Mouse (Mus musculus) CH12.LX (cell line): Measurements from ENCODE around the gene Sfswap. TPM values are rescaled to one million over a fixed set of nuclear protein-coding genes. Genes with fewer than 3 reads are reported as not detected.

ENCODE experiments used
- DNase-seq: peaks from one replicate; pipeline ENCODE4 v3.0.0-alpha.2; 2013; ENCODE audit errors: extremely low read depth
- H3K27ac ChIP-seq: 2 replicates; pipeline ENCODE4 v1.5.1; 2012; ENCODE audit warnings: low read depth, mild to moderate bottlenecking, control low read depth, moderate library complexity; ENCODE audit not compliant: insufficient read depth
- H3K27me3 ChIP-seq: replicated peaks from 2 replicates; pipeline ENCODE3; 2012; ENCODE audit warnings: inconsistent platforms
- H3K36me3 ChIP-seq, 2 experiments: replicated peaks in 1 of 2; 2 replicates each; pipeline versions ENCODE3 to v1.6.1; 2012; ENCODE audit warnings: inconsistent platforms in 1 of 2, low read length in 1 of 2, mild to moderate bottlenecking in 1 of 2, mixed read lengths in 1 of 2, moderate library complexity in 1 of 2; ENCODE audit not compliant: control insufficient read depth in 1 of 2, insufficient read depth in 1 of 2
- H3K4me1 ChIP-seq, 2 experiments: 2 replicates each; pipeline ENCODE4 v1.6.1; 2012; ENCODE audit warnings: inconsistent platforms in 1 of 2, moderate library complexity in 1 of 2; ENCODE audit not compliant: insufficient read depth in 2 of 2, control insufficient read depth in 1 of 2
- H3K4me2 ChIP-seq: 2 replicates; pipeline ENCODE4 v1.6.1; 2012; ENCODE audit warnings: low read depth, mild to moderate bottlenecking, control low read depth; ENCODE audit not compliant: poor library complexity, insufficient read depth, severe bottlenecking
- H3K4me3 ChIP-seq, 3 experiments: fragments of 150-350 bp in 1 of 3; sonication (generic) in 1 of 3; replicated peaks in 1 of 3; 2 replicates each; pipeline versions ENCODE3 to v1.5.1; 2011 to 2012; ENCODE audit warnings: low read depth in 2 of 3, low read length in 2 of 3, mild to moderate bottlenecking in 2 of 3, moderate library complexity in 2 of 3, control low read depth in 1 of 3, improper control_type of control experiment in 1 of 3, inconsistent platforms in 1 of 3, mixed read lengths in 1 of 3; ENCODE audit not compliant: poor library complexity in 1 of 3
- H3K79me2 ChIP-seq: replicated peaks from 2 replicates; pipeline ENCODE4 v1.6.1; 2012; ENCODE audit warnings: mild to moderate bottlenecking, moderate library complexity; ENCODE audit not compliant: control insufficient read depth, poor library complexity, insufficient read depth, severe bottlenecking; ENCODE audit errors: extremely low read depth
- H3K9ac ChIP-seq: 2 replicates; pipeline ENCODE4 v1.6.1; 2012; ENCODE audit warnings: low read depth, mild to moderate bottlenecking, control low read depth, moderate library complexity; ENCODE audit not compliant: insufficient read depth
- H3K9me3 ChIP-seq: replicated peaks from 2 replicates; pipeline ENCODE3; 2012; ENCODE audit warnings: low read length, inconsistent platforms, mixed read lengths
- BHLHE40 ChIP-seq: IDR thresholded peaks from 2 replicates; pipeline ENCODE4 v1.6.1; 2011; ENCODE audit warnings: mild to moderate bottlenecking, low read depth, low read length, improper control_type of control experiment
- CHD2 ChIP-seq: IDR thresholded peaks from 2 replicates; pipeline ENCODE4 v1.6.1; 2011; ENCODE audit warnings: low read length, improper control_type of control experiment
- CTCF ChIP-seq, 2 experiments: IDR thresholded peaks in 1 of 2; conservative IDR thresholded peaks in 1 of 2; 2 replicates each; pipeline ENCODE4 v1.5.1; 2011 to 2012; ENCODE audit warnings: low read depth in 2 of 2, low read length in 2 of 2, improper control_type of control experiment in 1 of 2, inconsistent platforms in 1 of 2, mild to moderate bottlenecking in 1 of 2, moderate library complexity in 1 of 2
- ELF1 ChIP-seq: IDR thresholded peaks from 2 replicates; pipeline ENCODE4 v1.6.1; 2014; ENCODE audit warnings: low read depth, mild to moderate bottlenecking, inconsistent platforms, low read length, improper control_type of control experiment
- GABPA ChIP-seq: IDR thresholded peaks from 2 replicates; pipeline ENCODE4 v1.6.1; 2012; ENCODE audit warnings: low read depth, low read length, improper control_type of control experiment, inconsistent platforms; ENCODE audit not compliant: insufficient replicate concordance
- HCFC1 ChIP-seq: IDR thresholded peaks from 2 replicates; pipeline ENCODE4 v1.6.1; 2012; ENCODE audit warnings: low read depth, mild to moderate bottlenecking, inconsistent platforms, low read length, improper control_type of control experiment
- IRF4 ChIP-seq: IDR thresholded peaks from 2 replicates; pipeline ENCODE4 v1.6.1; 2014; ENCODE audit warnings: low read depth, mild to moderate bottlenecking, inconsistent platforms, low read length, improper control_type of control experiment
- MAFK ChIP-seq: IDR thresholded peaks from 2 replicates; pipeline ENCODE4 v1.6.1; 2011; ENCODE audit warnings: low read length, improper control_type of control experiment; ENCODE audit not compliant: insufficient replicate concordance
- MAX ChIP-seq: IDR thresholded peaks from 2 replicates; pipeline ENCODE4 v1.6.1; 2011; ENCODE audit warnings: low read length, improper control_type of control experiment
- MAZ ChIP-seq: IDR thresholded peaks from 2 replicates; pipeline ENCODE4 v1.6.1; 2012; ENCODE audit warnings: low read depth, mild to moderate bottlenecking, inconsistent platforms, low read length, improper control_type of control experiment, moderate library complexity
- NRF1 ChIP-seq: IDR thresholded peaks from 2 replicates; pipeline ENCODE4 v1.6.1; 2014; ENCODE audit warnings: low read depth, mild to moderate bottlenecking, inconsistent platforms, low read length, improper control_type of control experiment, moderate library complexity
- POLR2A ChIP-seq: IDR thresholded peaks from 2 replicates; pipeline ENCODE4 v1.6.1; 2011; ENCODE audit warnings: low read depth, mild to moderate bottlenecking, improper control_type of control experiment, low read length
- RAD21 ChIP-seq: IDR thresholded peaks from 2 replicates; pipeline ENCODE4 v1.6.1; 2011; ENCODE audit warnings: low read depth, mild to moderate bottlenecking, low read length, improper control_type of control experiment, moderate library complexity
- RCOR1 ChIP-seq: conservative IDR thresholded peaks from 2 replicates; pipeline ENCODE4 v1.6.1; 2012; ENCODE audit warnings: low read depth, mild to moderate bottlenecking, inconsistent platforms, low read length, improper control_type of control experiment
- SIN3A ChIP-seq: IDR thresholded peaks from 2 replicates; pipeline ENCODE4 v1.6.1; 2012; ENCODE audit warnings: low read length, improper control_type of control experiment, inconsistent platforms
- SMC3 ChIP-seq: IDR thresholded peaks from 2 replicates; pipeline ENCODE4 v1.6.1; 2011; ENCODE audit warnings: low read depth, low read length, improper control_type of control experiment
- TBP ChIP-seq: conservative IDR thresholded peaks from 2 replicates; pipeline ENCODE4 v1.6.1; 2011; ENCODE audit warnings: low read depth, low read length, improper control_type of control experiment
- TCF12 ChIP-seq: IDR thresholded peaks from 2 replicates; pipeline ENCODE4 v1.6.1; 2014; ENCODE audit warnings: low read depth, mild to moderate bottlenecking, inconsistent platforms, low read length, improper control_type of control experiment
- USF2 ChIP-seq: conservative IDR thresholded peaks from 2 replicates; pipeline ENCODE4 v1.6.1; 2011; ENCODE audit warnings: low read depth, low read length, improper control_type of control experiment
- ZKSCAN1 ChIP-seq: IDR thresholded peaks from 2 replicates; pipeline ENCODE4 v1.6.1; 2012; ENCODE audit warnings: low read depth, inconsistent platforms, low read length, improper control_type of control experiment, borderline replicate concordance
- ZNF384 ChIP-seq: IDR thresholded peaks from 2 replicates; pipeline ENCODE4 v1.6.1; 2012; ENCODE audit warnings: low read depth, low read length, improper control_type of control experiment, inconsistent platforms
- dilution Hi-C: fragments of 300-500 bp; cut with MboI; formaldehyde crosslinking; loops from 2 replicates; pipeline ENCODE4 v1.14.3; 2020; ENCODE audit warnings: low sequenced_read_pairs; ENCODE audit not compliant: extremely low pct_unique_long_range_greater_than_20kb, extremely low pct_ligation_motif_present
- in situ Hi-C: fragments of 300-500 bp; cut with MboI; formaldehyde crosslinking; loops from 3 replicates; pipeline ENCODE4 v1.14.3; 2019; ENCODE audit warnings: low sequenced_read_pairs, low pct_ligation_motif_present, low pct_unique_long_range_greater_than_20kb, mixed read lengths
- polyA plus RNA-seq: library from polyadenylated mRNA; unstranded; fragments of >175 nt; gene quantifications from 2 replicates; pipeline ENCODE4 v1.2.1, GENCODE M21; 2012; ENCODE audit warnings: low read depth; ENCODE audit not compliant: insufficient read length
- total RNA-seq, 2 experiments: library from RNA; depleted of rRNA; stranded (reverse); fragments of 300-350 nt in 1 of 2; fragments of >200 nt in 1 of 2; gene quantifications; 2 replicates each; pipeline ENCODE4 v1.2.3; 2012 to 2014

Sfswap gene
- total and polyA plus RNA-seq, 3 experiments, result 24.9 to 70.4 (median 36.0) TPM

- H3K4me3 ChIP-seq, result no peak overlapping the region
- no peak overlapping the region for H3K4me2 ChIP-seq
- H3K36me3 ChIP-seq, result no peaks in the 10 kb centered on the region
- H3K79me2 ChIP-seq, result no peaks in the 10 kb centered on the region
- no peak for DNase-seq
- H3K27ac ChIP-seq, result no peak overlapping the region
- H3K27me3 ChIP-seq, result peaks cover 78% of the 10 kb centered on the region
- dilution Hi-C loops (no loop called here), in situ Hi-C loops (no loop called here)
- H3K4me1 ChIP-seq, result no peaks in the 10 kb centered on the region
- no peaks in the 10 kb centered on the region for H3K9me3 ChIP-seq
- TF ChIP-seq RAD21 (no peak), MAZ (no peak), MAFK (no peak), TCF12 (no peak), USF2 (no peak), ZKSCAN1 (no peak), POLR2A (no peak), ZNF384 (no peak), MAX (no peak), HCFC1 (no peak), RCOR1 (no peak), NRF1 (no peak), CTCF (conservative IDR thresholded peaks at IDR 0.05 in 1 of 2, IDR thresholded peaks at IDR 0.05 in 1 of 2; ENCODE audit: low read depth in 2 of 2, low read length in 2 of 2) (no peak), SIN3A (no peak)
- TF ChIP-seq, all 38 proteins: peak for 0
- H3K9ac ChIP-seq, result no peak overlapping the region
These were observed 106.5 kb downstream of the Sfswap start for GRCm38 (mm10) chr5:129607476-129607875.

- Histone ChIP-seq H3K27me3 (peaks cover 85% of the 10 kb centered on the region), H3K4me2 (no peak overlapping the region), H3K36me3 (no peaks in the 10 kb centered on the region), H3K79me2 (no peaks in the 10 kb centered on the region), H3K9ac (no peak overlapping the region), H3K9me3 (no peaks in the 10 kb centered on the region), H3K4me1 (no peaks in the 10 kb centered on the region), H3K4me3 (no peak overlapping the region), H3K27ac (no peak overlapping the region)
- peak; percentile 62 for DNase-seq
- dilution Hi-C loops (no loop called here), in situ Hi-C loops (no loop called here)
- TF ChIP-seq BHLHE40, result 0 out of 2 replicates have a peak, but pooled peaks have one; percentile 19
- no peak for TF ChIP-seq MAX
- no peak for TF ChIP-seq GABPA
- TF ChIP-seq SIN3A, result no peak
- peak; percentile 75 for TF ChIP-seq SMC3
- TF ChIP-seq CHD2, result no peak
- TF ChIP-seq ZKSCAN1, result peak; percentile 59; the same call in 1 of the 2 replicates
- TF ChIP-seq RAD21, result peak; percentile 76
- TF ChIP-seq TBP, result no peak
- no peak for TF ChIP-seq ELF1
- TF ChIP-seq CTCF (conservative IDR thresholded peaks at IDR 0.05 in 1 of 2, IDR thresholded peaks at IDR 0.05 in 1 of 2; ENCODE audit: low read depth in 2 of 2, low read length in 2 of 2), result peak; percentile 43 to 87; a peak in 3 of 4 replicates
- TF ChIP-seq IRF4, result no peak
These were observed 110.0 kb downstream of the Sfswap start for GRCm38 (mm10) chr5:129611060-129611459.
